Mouse (Mus musculus): Measurements from ENCODE around the gene Chst15.

The Chst15 gene

DNA sequence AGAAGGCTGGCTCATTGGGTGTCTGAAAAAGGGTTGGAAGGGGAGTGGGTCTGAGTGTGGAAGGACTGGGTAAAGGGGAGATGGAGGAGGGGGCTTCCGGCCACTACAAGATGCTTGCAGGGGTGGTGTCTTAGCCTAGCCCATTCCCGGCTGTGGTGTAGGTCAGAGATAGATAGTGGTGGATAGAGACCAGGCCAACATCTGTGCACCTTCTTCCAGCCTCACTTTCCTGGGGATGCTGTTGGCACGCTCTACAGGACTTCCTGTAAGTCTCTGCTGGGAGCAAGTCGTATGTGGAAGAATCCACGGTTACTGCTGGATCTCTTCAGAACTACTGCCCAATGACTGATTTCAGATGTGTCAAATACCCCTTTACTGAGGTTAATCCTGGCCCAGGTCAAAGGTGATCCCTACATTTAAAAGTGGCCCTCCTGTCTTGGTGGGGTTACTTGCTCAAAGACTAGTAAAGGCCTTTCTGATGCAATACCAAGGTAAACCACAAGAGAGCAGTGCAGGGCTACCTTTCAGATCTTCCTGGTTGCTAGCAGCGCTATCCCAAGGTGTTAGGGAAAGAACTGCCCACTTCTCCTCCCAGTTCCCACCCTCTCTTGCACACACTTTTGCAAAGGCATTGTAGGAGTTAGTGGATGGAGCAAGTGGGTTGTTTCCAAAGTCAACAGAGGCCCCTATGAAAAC is 90.5 kb downstream of the Chst15 start:
- DNase-seq (ENCODE audit: low spot score): peak; percentile 97

DNA sequence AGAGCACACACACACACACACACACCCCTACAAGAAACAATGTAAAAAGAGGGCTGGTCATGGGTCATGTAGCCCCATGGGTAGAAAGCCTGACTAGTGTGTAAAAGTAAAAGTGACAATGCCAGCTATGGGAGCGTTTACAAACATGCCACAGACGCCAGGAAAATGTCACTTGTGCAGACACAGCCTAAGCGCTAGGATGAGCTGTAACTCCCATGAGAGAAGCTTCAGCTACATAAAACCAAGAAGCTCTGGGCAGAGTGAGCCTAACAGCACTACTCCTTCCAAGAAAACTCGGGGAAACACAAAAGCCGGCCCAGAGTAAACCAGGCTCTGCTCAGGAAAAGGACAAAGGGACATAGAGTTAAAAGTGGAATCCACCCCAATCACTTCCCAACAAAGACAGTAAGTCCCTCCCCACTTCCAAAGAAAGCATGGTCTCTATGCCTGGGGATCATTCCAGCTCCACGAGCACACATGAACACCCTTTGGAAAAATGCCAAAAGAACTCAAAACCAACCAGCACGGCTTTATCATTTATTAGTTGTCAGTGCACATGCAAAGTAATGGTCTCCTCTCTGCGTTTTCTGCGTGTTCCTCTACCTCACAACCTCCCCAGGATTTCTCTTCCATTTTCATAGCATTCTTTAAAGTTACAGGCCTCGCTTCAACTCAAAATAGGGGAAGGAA is 93.4 kb downstream of the Chst15 start:
- DNase-seq (ENCODE audit: low spot score): no peak

GRCm38 (mm10) chr7:132214031-132214430 is 103.0 kb downstream of the Chst15 start:
- no peak for DNase-seq (ENCODE audit: low spot score)

DNA sequence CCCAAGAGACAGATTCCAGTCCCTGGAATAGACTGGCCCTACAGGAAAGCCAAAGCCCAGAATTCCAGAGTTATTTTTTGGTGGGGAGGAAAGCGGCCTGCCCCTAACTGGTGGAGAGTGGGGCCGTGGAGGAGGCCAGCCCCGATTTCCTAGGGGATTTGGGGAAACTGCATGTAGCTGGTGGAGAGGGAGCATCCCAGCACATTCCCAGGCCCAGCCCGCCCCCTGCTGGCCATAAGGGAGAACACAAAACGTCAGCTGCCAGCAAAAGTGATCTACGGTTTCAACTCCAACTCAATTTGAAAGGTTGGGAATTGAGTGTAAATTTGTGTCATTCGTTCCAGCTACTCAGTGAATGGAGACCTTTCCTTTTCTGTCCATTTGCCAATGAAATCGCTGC is 103.6 kb downstream of the Chst15 start:
- DNase-seq (ENCODE audit: low spot score): peak; percentile 53

DNA sequence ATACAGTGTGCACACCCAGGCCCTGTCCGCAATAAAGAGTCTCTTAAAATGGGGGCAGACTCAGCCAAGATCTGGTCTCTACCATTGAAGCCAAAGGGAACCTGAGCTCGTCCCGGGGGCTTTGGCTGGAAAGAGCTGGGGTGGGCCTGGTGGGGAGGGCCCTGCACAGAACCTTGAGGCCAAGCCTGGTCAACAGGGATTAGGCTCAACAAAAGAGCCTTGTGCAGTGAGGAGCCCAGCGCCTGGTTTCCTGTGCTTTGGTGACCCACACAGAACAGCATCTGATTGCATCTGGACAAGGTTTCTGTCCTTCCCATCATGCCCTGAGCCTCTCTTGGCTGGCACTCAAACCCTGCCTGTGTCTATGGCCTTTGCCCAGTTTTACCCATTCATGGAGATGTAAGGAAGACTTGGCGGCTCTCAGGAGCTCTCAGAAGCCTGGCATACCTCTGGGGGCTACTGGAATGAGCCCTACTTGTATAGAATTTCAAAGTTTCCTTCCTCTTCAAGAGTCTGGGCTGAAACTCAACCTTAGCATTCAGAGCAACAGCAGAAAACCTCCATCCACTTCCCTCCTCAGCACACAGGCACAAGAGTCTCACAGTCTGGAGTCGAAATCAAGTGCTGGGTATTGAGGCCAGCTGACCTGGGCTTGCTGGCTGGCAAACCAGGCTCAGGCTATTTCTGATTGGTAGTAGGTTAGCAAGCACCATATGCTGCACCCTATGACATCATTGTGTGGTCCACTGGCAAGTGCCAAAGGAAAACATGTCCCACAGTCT is 104.9 kb downstream of the Chst15 start:
- DNase-seq (ENCODE audit: low spot score): no peak

GRCm38 (mm10) chr7:132210616-132211015 is 106.4 kb downstream of the Chst15 start:
- no peak for DNase-seq (ENCODE audit: low spot score)

GRCm38 (mm10) chr7:132208946-132209651 is 107.9 kb downstream of the Chst15 start:
- peak; percentile 13 for DNase-seq (ENCODE audit: low spot score)

DNA sequence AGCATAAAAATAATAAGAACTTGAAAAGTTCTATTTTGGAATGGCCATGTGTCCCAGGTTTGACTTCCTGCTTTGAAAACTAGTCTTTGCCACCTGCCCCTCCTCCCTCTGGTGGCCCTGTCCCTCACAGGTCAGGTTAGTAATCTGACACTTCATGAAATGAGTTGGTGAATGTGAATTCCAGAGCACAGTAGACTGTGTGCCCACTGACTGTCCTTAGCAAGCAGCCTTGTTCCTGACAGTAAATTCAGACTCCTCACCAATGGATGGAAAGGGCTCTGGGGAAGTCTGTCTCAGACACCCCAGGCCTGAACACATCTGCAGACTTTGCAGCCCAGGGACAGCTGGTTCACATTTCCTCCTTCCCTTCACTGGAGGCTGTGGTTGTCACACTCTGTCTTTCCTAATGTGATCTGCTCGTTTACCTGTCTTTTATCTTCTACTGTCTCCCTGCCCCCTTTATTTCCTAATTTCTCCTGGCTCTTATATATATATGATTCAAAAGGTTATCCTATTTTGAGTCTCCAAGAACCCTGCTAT is 112.9 kb downstream of the Chst15 start:
- DNase-seq (ENCODE audit: low spot score): no peak

DNA sequence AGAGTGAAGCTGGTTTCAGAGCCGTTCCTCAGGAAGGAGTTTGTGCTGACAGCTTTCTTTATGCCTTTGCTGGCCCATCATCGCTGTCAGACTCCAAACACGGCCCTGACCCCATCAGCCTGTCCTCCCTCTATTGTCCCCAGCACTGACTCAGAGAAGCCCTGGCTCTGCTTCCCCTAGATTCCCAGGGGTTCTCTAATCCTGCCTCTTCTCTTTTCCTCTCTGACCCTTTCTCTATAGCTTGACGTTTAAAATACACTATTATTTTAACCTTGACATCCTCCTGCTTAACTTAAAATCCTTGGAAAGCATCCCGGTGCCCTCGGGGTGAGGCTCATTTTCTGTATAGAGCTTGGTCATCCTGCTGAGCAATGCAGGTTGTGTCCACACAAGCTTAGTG is 117.3 kb downstream of the Chst15 start:
- DNase-seq (ENCODE audit: low spot score): no peak

GRCm38 (mm10) chr7:132198806-132199205 is 118.2 kb downstream of the Chst15 start:
- DNase-seq (ENCODE audit: low spot score): no peak

GRCm38 (mm10) chr7:132197817-132198475 is 119.1 kb downstream of the Chst15 start:
- DNase-seq (ENCODE audit: low spot score): no peak

- DNase-seq (ENCODE audit: low spot score): no peak
These were observed 120.4 kb downstream of the Chst15 start for GRCm38 (mm10) chr7:132196581-132196980.

DNA sequence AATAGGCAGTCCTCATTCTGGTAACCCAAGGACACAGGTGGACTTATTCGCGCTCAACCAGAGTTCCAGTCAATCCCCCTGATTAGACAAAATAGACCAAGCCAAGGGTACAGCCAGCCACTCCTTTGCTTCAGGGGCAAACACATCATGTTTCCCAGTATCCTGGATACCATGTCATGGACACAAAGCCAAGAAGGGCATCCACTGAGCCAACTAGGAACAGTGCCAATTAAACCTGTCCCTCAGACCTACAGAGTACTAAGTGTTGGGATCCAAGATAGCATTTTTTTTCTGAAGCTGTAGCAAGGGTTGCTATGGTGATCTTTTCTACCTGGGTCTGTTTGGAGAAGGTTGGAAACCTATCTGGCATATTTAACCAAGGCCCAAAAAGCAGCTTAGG is 123.4 kb downstream of the Chst15 start:
- DNase-seq (ENCODE audit: low spot score): no peak

GRCm38 (mm10) chr7:132187456-132187855 is 129.6 kb downstream of the Chst15 start:
- no peak for DNase-seq (ENCODE audit: low spot score)

All from layer of hippocampus, adult 9-10 months (tissue).